Mouse (Mus musculus): ENCODE data around the gene Uqcr11. TPM values are rescaled to one million over a fixed set of nuclear protein-coding genes. Genes with fewer than 3 reads are reported as not detected.
A peak's percentile ranks its signal among the peaks of the same experiment; 100 is the strongest.

Uqcr11 gene
- polyA plus RNA-seq, 1 experiment from 2014 or later = 1,253 TPM

- no peak for DNase-seq (ENCODE audit: low spot score)
- no peak overlapping the region for H3K4me3 ChIP-seq (replicated peaks; ENCODE audit: low read depth, low read length)
- no peak overlapping the region for H3K27ac ChIP-seq
- H3K9me3 ChIP-seq (replicated peaks; ENCODE audit: low read length) = no peaks in the 10 kb centered on the region
- no peak for TF ChIP-seq CTCF (IDR thresholded peaks at IDR 0.05; ENCODE audit: low read depth)
- WGBS = 84% methylated on average over 4 of the region's 4 CpGs
- ATAC-seq (replicated peaks; ENCODE audit: low FRiP score, low read depth) = no peak
- no peak overlapping the region for H3K9ac ChIP-seq (ENCODE audit: low read depth, low read length)
- peaks cover 27% of the 10 kb centered on the region for H3K4me1 ChIP-seq (replicated peaks; ENCODE audit: insufficient read depth, low read length)
- H3K27me3 ChIP-seq (ENCODE audit: insufficient read depth, low read length) = no peaks in the 10 kb centered on the region
- H3K36me3 ChIP-seq (ENCODE audit: insufficient read depth, low read length) = peaks cover 16% of the 10 kb centered on the region
- peak overlapping the region; percentile 96 for H3K4me2 ChIP-seq (ENCODE audit: low read length)
These were observed 22.5 kb downstream of the Uqcr11 start for GRCm38 (mm10) chr10:80384115-80384639.

GRCm38 (mm10) chr10:80383431-80383830, 23.2 kb downstream of the Uqcr11 start:
- DNase-seq (ENCODE audit: low spot score) = no peak
- Histone ChIP-seq H3K36me3 (ENCODE audit: insufficient read depth, low read length) (peaks cover 16% of the 10 kb centered on the region), H3K4me3 (replicated peaks; ENCODE audit: low read depth, low read length) (no peak overlapping the region), H3K27me3 (ENCODE audit: insufficient read depth, low read length) (no peaks in the 10 kb centered on the region), H3K9me3 (replicated peaks; ENCODE audit: low read length) (no peaks in the 10 kb centered on the region), H3K27ac (no peak overlapping the region), H3K4me2 (ENCODE audit: low read length) (no peak overlapping the region), H3K9ac (ENCODE audit: low read depth, low read length) (no peak overlapping the region), H3K4me1 (replicated peaks; ENCODE audit: insufficient read depth, low read length) (peaks cover 26% of the 10 kb centered on the region)
- peak; percentile 51 for TF ChIP-seq CTCF (IDR thresholded peaks at IDR 0.05; ENCODE audit: low read depth)
- 52% methylated on average over 4 of the region's 4 CpGs for WGBS
- no peak for ATAC-seq (replicated peaks; ENCODE audit: low FRiP score, low read depth)

- Histone ChIP-seq H3K9ac (ENCODE audit: low read depth, low read length) (no peak overlapping the region), H3K27ac (no peak overlapping the region), H3K4me1 (replicated peaks; ENCODE audit: insufficient read depth, low read length) (peaks cover 24% of the 10 kb centered on the region), H3K4me2 (ENCODE audit: low read length) (no peak overlapping the region), H3K9me3 (replicated peaks; ENCODE audit: low read length) (no peaks in the 10 kb centered on the region), H3K36me3 (ENCODE audit: insufficient read depth, low read length) (peaks cover 16% of the 10 kb centered on the region), H3K27me3 (ENCODE audit: insufficient read depth, low read length) (no peaks in the 10 kb centered on the region), H3K4me3 (replicated peaks; ENCODE audit: low read depth, low read length) (no peak overlapping the region)
- 84% methylated on average over 7 of the region's 7 CpGs for WGBS
- DNase-seq (ENCODE audit: low spot score) = no peak
- no peak for ATAC-seq (replicated peaks; ENCODE audit: low FRiP score, low read depth)
- no peak for TF ChIP-seq CTCF (IDR thresholded peaks at IDR 0.05; ENCODE audit: low read depth)
These were observed 23.8 kb downstream of the Uqcr11 start for GRCm38 (mm10) chr10:80382641-80383365.

DNA sequence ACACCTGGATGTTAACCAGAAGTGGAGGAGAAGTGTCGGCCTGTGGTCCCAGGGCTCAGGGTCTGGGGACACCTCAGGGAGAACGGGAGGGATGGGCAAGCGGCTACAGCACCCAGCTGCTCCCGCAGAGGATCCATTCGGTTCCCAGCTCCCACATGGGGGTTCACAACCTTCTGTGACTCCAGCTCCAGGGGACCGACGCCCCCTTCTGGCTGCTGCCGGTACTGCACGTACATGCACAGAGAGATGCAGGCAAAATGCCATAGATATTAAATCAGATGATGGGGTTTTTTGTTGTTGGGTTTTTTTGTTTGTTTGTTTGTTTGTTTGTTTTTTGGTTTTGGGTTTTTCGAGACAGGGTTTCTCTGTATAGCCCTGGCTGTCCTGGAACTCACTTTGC, 28.9 kb downstream of the Uqcr11 start:
- Histone ChIP-seq H3K4me2 (ENCODE audit: low read length) (no peak overlapping the region), H3K27ac (no peak overlapping the region), H3K9ac (ENCODE audit: low read depth, low read length) (no peak overlapping the region), H3K9me3 (replicated peaks; ENCODE audit: low read length) (no peaks in the 10 kb centered on the region), H3K27me3 (ENCODE audit: insufficient read depth, low read length) (no peaks in the 10 kb centered on the region), H3K36me3 (ENCODE audit: insufficient read depth, low read length) (peaks cover 16% of the 10 kb centered on the region), H3K4me1 (replicated peaks; ENCODE audit: insufficient read depth, low read length) (no peaks in the 10 kb centered on the region), H3K4me3 (replicated peaks; ENCODE audit: low read depth, low read length) (no peak overlapping the region)
- no peak for ATAC-seq (replicated peaks; ENCODE audit: low FRiP score, low read depth)
- TF ChIP-seq CTCF (IDR thresholded peaks at IDR 0.05; ENCODE audit: low read depth) = peak; percentile 66
- no peak for DNase-seq (ENCODE audit: low spot score)
- WGBS = 52% methylated on average over 10 of the region's 10 CpGs

GRCm38 (mm10) chr10:80376160-80376559, 30.5 kb downstream of the Uqcr11 start:
- no peak overlapping the region for H3K4me3 ChIP-seq (replicated peaks; ENCODE audit: low read depth, low read length)
- DNase-seq (ENCODE audit: low spot score) = peak; percentile 96
- 2% methylated on average over 7 of the region's 7 CpGs for WGBS
- H3K27ac ChIP-seq = no peak overlapping the region
- no peak overlapping the region for H3K9ac ChIP-seq (ENCODE audit: low read depth, low read length)
- no peaks in the 10 kb centered on the region for H3K27me3 ChIP-seq (ENCODE audit: insufficient read depth, low read length)
- 0 out of 2 replicates have a peak, but pooled peaks have one; percentile 16 for ATAC-seq (replicated peaks; ENCODE audit: low FRiP score, low read depth)
- peaks cover 4% of the 10 kb centered on the region for H3K36me3 ChIP-seq (ENCODE audit: insufficient read depth, low read length)
- no peaks in the 10 kb centered on the region for H3K9me3 ChIP-seq (replicated peaks; ENCODE audit: low read length)
- no peak overlapping the region for H3K4me2 ChIP-seq (ENCODE audit: low read length)
- no peaks in the 10 kb centered on the region for H3K4me1 ChIP-seq (replicated peaks; ENCODE audit: insufficient read depth, low read length)
- peak; percentile 97 for TF ChIP-seq CTCF (IDR thresholded peaks at IDR 0.05; ENCODE audit: low read depth)

GRCm38 (mm10) chr10:80374063-80374462, 32.6 kb downstream of the Uqcr11 start:
- Histone ChIP-seq H3K27ac (no peak overlapping the region), H3K9ac (ENCODE audit: low read depth, low read length) (no peak overlapping the region), H3K9me3 (replicated peaks; ENCODE audit: low read length) (no peaks in the 10 kb centered on the region), H3K27me3 (ENCODE audit: insufficient read depth, low read length) (no peaks in the 10 kb centered on the region), H3K4me1 (replicated peaks; ENCODE audit: insufficient read depth, low read length) (no peaks in the 10 kb centered on the region), H3K4me2 (ENCODE audit: low read length) (no peak overlapping the region), H3K36me3 (ENCODE audit: insufficient read depth, low read length) (no peaks in the 10 kb centered on the region), H3K4me3 (replicated peaks; ENCODE audit: low read depth, low read length) (no peak overlapping the region)
- 28% methylated on average over 6 of the region's 6 CpGs for WGBS
- peak; percentile 70 for TF ChIP-seq CTCF (IDR thresholded peaks at IDR 0.05; ENCODE audit: low read depth)
- peak; percentile 44; the same call in 1 of the 2 replicates for ATAC-seq (replicated peaks; ENCODE audit: low FRiP score, low read depth)
- DNase-seq (ENCODE audit: low spot score) = peak; percentile 72
